Mouse (Mus musculus): Measurements from ENCODE around the gene Atp8a2. TPM values are rescaled to one million over a fixed set of nuclear protein-coding genes. Genes with fewer than 3 reads are reported as not detected.
"Not testable (repeated sequence)": the region's sequence is repeated elsewhere in the genome, so short reads cannot be mapped to it uniquely, and the experiment has no call there.

Gene Atp8a2
- total RNA-seq, 1 experiment from 2014 or later = 0.57 TPM

DNA sequence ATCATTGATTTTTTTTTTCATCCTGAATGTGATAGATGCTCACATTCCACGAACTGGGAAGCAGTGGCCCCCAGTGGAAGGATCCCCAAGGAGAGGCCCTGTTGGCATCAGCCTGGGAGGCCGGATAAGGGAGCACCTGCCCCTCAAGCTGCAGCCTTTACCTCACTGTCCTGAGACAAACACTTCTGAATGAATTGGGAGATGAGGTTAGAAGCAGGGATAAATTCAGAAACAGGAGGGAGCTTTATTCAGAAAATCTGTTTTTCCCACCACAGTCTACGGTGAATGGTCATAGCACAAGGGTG lies 376.9 kb downstream of the Atp8a2 start:
- ATAC-seq (replicated peaks; ENCODE audit: insufficient number of reproducible peaks, low FRiP score, low TSS enrichment, poor library complexity, severe bottlenecking) = no peak

DNA sequence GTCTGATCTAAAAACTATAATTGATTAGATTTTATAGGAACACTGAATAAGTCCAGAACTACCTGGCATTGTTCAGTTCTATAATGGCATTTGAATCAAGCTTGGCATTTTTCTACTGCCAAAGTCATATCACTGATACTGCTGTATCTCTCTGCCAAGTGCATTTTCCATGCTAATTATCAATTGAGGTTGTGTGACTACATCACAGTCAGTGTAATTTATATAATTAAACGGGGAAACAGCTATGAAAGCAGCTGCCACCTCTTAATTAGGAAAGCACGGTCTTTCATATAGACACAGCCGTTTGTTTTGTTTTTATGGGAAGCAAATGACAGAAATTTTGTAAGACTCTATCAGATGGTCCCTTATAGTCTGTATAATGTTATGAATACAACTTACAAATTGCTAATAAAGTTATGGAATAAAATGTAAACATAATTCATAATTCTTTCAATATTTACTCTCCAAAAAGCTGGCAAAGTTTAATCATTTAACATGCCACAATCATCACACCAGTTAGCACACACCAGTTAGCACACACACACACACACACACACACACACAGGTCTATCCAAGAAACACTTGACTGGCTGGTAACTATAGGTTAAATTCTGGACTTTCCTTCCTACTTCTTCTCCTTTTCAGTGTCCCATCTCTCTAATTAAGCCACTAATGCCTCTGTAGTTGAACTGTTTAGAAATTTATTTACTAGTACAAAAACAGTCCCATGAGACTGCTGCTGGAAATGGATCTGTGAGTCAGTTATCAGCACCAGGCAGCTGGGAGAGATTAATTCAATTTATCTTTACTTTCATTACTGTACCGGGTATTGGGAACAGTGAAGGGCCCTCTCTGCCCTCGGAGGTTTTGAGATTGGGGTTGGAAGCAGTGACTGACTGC lies 377.5 kb downstream of the Atp8a2 start:
- no peak for ATAC-seq (replicated peaks; ENCODE audit: insufficient number of reproducible peaks, low FRiP score, low TSS enrichment, poor library complexity, severe bottlenecking)

DNA sequence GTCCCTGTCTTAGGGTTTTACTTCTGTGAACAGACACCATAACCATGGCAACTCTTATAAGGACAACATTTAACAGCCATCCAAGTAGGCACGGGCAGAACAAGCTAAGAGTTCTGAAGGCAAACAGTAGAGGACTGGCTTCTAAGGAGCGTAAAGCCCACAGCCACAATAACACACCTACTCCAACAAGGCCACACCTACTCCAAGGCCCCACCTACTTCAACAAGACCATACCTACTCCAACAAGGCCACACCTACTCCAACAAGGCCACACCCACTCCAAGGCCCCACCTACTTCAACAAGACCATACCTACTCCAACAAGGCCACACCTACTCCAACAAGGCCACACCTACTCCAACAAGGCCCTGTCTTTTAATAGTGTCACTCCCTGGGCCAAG lies 386.7 kb downstream of the Atp8a2 start:
- ATAC-seq (replicated peaks; ENCODE audit: insufficient number of reproducible peaks, low FRiP score, low TSS enrichment, poor library complexity, severe bottlenecking) = not testable (repeated sequence)

DNA sequence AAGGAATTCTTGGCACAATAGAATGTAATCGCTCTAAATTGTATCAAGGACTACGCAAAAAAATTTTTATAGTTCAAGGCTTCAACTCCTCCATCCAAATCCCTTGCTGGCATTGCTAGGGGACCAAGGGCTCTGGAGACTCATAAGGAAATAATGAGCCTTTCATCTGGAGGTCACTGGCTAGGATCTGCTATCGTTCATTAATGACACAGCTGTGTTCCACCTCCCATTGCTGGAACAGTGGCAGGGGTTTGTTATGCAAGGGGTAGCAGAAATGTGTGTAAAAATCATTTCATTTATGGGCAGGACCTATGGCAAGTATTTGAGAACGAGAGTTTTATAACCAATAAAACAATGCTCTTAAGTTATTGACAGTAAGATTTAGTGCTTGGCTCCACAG lies 387.2 kb downstream of the Atp8a2 start:
- no peak for ATAC-seq (replicated peaks; ENCODE audit: insufficient number of reproducible peaks, low FRiP score, low TSS enrichment, poor library complexity, severe bottlenecking)

DNA sequence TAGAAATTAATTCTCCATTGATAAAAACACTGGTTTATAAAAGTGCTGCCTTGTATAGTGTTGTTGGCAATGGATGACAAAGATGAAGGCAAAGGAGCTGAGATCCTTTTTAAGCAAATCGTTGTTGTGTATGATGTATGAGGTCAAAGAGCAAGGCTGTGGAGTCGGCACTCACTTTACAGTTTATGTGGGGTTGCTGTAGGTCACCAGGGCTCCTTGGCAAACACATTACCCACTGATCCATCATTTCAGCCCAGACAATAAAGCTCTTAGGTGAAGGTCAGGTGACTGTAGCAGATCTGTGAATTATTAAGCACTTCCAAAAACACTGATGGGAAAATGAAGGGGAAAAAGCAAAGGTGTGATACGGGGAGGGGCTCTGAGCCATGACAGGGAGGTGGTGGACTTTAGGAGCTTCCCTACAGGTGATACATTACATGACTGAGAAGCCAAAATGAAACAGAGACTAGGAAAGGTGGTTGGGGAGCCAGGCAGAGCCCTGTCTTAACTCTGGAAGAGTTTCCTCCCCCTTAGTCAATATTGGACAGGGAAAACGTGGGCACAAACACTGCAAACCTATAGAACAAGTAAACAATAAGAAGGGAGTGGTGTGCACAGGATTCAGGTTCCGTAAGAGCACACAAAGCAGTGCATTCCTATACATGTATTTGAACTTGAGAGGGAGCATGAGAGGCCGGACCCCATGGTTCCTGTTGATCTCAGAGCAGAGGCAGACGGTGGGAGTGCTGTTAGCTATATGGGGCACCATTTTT lies 389.3 kb downstream of the Atp8a2 start:
- no peak for ATAC-seq (replicated peaks; ENCODE audit: insufficient number of reproducible peaks, low FRiP score, low TSS enrichment, poor library complexity, severe bottlenecking)

DNA sequence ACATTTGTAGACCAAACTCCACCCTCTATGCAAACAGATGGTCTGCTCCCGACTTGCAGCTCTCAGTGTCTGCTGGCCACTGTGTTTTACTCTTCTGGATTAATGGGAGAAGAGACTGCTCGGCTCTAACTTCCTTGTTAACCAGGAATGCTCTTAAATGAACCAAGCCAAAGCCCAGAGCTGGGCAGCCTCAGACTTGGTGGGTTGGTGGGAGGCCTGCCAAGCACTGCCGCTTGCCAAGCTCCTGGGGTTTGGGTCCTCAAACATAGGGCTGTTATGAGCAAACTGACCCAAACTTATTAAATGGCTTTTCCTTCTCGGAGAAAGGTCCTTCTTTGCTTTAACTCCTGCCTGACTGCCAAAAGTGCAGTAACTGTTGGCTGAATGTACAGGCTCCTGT lies 390.1 kb downstream of the Atp8a2 start:
- ATAC-seq (replicated peaks; ENCODE audit: insufficient number of reproducible peaks, low FRiP score, low TSS enrichment, poor library complexity, severe bottlenecking) = no peak

DNA sequence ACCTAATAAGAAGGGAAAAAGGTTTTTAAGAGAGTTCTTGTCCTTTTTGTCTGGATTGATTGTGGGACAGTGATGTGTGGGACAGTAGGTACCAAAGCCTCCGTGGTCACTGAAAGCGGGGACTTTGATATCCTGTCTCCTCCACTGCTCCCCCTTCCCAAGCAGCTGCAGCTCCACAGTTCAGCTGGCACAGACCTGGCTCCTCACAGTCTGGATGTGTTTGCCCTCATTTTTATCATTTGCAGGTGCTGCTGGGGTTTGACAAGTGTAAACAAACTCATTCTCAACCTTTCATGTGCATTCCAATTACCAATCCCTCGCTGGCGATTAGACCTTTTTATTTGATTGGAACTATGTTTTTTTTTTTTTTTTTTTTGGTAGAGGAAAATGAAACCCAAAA lies 390.8 kb downstream of the Atp8a2 start:
- no peak for ATAC-seq (replicated peaks; ENCODE audit: insufficient number of reproducible peaks, low FRiP score, low TSS enrichment, poor library complexity, severe bottlenecking)

DNA sequence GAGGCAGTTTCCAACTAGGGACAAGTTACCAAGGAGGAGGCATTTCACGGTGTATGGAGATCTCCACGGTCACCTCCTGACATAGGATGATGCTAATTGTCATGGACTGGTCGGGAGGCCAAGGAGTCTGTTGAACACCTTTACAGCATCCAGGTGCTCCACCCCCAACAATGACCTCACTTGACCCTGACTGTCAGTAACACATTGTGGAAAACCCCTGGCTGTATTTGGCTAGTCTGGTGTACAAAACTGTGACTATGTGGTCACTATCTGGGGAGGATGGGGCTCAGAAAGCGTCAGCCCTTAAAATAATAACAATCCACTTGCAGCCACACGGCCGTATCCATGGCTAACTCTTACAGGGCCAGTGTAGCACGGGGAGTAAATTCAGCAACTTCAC lies 391.3 kb downstream of the Atp8a2 start:
- ATAC-seq (replicated peaks; ENCODE audit: insufficient number of reproducible peaks, low FRiP score, low TSS enrichment, poor library complexity, severe bottlenecking) = no peak

DNA sequence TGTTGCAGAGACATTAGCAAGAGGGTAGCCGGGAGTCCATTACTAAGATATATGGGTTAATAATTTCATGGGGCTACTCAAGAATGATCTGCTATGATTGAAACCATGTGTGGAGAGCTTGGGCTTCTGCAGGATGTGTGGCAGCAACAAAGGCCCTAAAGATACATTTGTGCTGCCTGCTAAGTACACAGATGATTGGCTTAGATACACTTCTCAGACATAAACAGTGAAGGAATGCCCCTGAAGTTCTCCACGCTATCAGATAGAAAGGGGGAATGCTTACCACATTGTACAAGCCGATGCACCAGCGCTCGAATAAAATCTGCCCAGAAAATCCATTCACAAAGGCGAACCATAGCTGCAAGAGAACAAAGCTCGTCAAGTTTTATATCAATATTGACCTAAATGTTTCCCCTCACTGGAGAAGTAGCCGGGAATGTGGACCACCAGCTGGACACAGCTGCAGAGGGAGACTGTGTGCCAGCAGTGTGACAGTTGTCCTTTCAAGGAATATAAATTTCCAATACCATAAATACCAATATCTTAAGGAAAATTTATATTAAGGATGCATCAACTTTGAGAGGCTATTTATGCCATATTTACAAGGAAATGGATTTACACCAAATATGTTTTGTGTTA lies 394.9 kb downstream of the Atp8a2 start:
- ATAC-seq (replicated peaks; ENCODE audit: insufficient number of reproducible peaks, low FRiP score, low TSS enrichment, poor library complexity, severe bottlenecking) = no peak

DNA sequence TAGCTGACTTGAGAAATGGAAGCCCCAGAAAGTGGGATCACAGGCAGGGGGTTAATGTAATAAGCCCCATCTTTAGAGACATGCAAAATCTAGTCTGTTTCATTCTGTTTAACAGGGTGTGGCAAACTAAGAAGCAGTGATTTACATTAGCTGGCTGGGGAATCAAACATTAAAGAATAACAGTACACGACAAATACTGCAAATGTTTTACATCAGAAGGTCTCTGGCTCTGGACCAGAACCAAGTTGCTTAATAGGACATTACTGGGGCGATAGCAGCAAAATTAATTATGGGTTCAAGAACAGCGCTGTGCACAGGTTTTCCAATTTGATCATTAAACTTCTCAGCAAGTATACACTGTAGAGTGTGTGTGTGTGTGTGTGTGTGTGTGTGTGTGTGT lies 397.5 kb downstream of the Atp8a2 start:
- no peak for ATAC-seq (replicated peaks; ENCODE audit: insufficient number of reproducible peaks, low FRiP score, low TSS enrichment, poor library complexity, severe bottlenecking)

DNA sequence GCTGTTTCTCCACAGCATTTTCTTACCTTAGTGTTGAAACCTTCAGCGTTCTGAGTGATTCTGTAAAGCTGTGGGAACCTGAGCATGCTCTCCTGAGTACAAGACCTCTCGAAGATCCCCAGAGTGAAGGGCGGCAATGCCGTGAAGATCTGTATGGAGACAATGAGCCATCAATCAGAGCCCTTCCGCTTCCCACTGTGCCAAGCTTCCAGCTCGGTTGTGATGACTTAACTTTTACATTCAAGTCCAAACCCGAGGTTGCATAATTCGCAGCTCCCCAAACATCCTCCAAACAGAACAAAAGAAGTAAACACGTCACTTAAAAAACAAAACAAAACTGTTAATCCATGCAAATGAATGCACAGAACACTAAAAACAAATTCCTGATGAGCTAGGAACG lies 403.1 kb downstream of the Atp8a2 start:
- no peak for ATAC-seq (replicated peaks; ENCODE audit: insufficient number of reproducible peaks, low FRiP score, low TSS enrichment, poor library complexity, severe bottlenecking)

DNA sequence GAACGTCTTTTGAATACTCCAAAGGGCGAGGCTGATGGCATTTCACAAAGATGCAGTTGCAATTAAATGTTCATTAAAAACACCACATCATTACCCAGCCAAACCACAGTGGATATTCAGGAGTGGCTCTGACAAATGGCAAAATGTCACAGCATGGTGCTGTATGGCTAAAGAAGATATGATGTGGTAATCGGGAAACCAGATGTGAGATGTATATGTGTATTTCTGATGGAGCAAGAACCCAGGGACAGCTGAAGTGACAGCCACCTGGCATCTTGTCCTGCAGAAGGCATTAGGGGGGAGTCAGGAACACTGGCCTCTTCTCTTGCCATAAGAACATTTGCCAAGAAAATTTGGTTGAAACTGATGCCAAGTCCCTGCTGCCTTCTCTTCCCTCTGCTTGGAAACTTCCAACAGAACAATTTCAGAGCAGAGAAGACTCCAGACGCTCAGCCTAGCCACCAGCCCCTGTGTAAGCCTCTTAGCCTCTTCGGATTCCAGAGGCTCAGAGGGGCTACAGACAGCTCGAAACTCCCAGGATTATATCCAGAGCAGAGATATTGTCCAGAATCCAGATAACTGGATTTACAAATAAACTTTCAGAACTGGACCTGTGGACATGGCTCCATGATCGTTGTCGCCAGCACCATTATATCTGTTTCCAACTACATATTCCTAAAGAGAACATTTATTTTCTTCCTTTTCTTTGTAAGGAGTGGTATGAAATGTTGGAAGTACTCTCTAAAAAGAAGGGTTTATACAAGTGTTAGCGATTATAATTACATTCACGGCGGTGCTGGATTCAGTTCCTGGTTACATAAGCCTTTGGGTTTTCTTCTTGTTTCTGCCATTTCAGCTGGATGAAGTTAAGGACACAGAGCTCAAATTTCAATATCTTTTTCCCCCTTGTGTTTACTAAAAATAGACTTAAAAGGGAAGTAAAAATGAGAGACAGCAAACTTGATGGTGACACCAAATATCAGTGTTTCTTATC lies 413.3 kb downstream of the Atp8a2 start:
- ATAC-seq (replicated peaks; ENCODE audit: insufficient number of reproducible peaks, low FRiP score, low TSS enrichment, poor library complexity, severe bottlenecking) = no peak

DNA sequence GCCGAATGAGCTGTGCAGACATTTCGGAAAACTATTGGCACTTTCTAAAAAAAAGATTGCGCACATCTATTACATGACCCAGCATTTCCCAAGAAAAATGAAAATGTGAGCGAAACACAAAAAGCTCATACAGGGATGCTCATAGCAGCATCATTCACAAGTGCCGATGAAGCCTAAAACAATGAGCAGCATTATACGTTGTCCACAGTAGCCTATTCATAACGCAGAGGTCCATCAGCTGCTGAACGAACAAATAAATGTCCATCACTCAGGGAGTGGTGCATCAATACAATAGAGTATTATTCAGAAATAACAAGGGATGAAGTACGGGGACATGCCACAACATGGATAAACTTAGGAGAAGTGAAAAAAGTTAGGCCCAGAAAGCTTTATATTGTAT lies 416.6 kb downstream of the Atp8a2 start:
- ATAC-seq (replicated peaks; ENCODE audit: insufficient number of reproducible peaks, low FRiP score, low TSS enrichment, poor library complexity, severe bottlenecking) = no peak

DNA sequence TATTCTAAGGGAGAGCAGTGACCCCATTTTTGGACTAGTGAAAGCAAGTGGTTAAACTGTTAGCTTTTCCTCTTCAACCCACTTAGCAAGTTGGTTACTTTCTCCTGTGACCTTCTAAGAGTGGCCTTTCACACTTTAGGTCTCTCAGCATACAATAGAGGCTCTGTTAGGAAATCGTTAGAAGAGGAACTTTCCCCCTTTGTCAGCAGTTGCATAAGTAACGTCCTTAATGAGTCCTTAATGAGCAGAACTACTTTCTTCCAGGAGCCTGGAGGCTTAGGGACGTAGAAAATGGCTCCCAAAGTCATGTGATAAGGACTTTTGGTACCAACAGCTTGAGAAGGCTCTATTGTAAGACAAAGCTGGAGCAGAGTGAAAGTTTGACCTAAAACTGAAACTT lies 434.8 kb downstream of the Atp8a2 start:
- ATAC-seq (replicated peaks; ENCODE audit: insufficient number of reproducible peaks, low FRiP score, low TSS enrichment, poor library complexity, severe bottlenecking) = no peak

DNA sequence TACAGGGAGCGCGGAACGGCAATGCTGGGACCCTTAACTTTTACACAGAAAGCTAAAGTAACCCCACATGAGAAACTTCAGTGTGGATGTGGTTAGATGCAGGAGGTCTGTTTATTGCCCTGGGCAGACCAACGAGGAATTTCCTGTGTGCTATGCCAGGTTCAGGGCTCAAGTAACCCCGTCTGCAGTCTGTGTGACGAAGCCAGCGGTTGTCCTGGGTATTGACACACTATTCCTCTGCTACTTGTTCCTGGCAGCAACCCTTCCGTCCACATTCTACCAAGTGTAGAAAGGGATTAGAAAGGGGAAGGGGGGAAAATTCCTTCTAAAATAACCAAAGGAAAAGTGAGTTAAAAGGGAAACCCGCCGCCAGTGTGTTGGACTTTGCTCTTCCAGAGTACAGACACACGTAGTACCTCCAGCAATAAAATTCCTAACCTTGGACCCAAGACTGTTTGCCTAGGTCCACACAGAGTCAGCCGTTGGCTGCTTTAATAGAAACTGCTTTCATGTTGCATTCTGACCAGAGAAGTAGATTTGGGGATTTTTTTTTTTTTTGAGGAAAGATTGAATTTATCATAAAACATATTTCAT lies 437.0 kb downstream of the Atp8a2 start:
- no peak for ATAC-seq (replicated peaks; ENCODE audit: insufficient number of reproducible peaks, low FRiP score, low TSS enrichment, poor library complexity, severe bottlenecking)

DNA sequence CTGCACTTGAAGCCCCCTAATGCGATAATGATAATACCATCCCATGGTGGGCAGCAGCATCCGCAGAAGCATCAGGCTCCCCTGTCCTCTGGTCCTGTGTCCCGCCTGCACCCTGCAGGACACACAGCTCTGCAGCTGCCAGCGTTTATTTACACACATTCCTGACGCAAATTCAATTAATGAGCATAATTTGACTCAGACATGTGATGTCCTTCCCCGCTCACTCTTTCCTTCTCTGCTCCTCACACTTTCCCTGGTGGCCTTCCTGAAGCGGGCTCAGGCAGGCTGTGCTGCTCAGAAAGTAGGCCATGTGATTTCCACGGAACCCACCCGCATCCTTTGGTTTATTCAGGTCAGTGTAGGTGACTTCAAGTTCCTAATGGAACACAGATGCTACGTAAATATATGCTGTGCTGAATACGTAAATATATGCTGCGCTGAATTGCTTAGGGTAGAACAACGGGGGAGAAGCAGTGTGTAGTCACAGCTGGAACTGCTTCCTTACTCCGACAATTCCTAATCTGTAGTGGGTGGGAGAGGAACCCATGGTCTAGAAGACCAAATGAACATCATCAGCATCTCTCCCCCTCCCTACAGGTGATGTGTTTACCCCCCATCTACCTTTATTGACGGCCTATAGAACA lies 437.7 kb downstream of the Atp8a2 start:
- ATAC-seq (replicated peaks; ENCODE audit: insufficient number of reproducible peaks, low FRiP score, low TSS enrichment, poor library complexity, severe bottlenecking) = no peak

DNA sequence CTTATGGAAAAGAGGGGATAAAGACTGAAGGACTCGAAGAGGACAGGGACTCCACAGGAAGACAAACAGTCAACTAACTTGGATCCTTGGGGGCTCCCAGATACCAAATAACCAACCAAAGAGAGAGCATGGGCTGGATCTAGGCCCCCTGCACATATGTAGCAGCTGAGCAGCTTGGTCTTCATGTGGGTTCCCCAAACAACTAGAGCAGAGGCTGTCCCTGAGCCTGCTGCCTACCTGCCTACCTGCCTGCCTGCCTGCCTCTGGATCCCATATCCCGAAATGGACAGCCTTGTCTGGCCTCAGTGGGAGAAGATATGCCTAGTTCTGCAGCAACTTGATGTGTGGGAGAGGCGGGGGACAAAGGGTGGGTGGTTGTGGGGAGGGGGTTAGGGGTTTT lies 444.6 kb downstream of the Atp8a2 start:
- no peak for ATAC-seq (replicated peaks; ENCODE audit: insufficient number of reproducible peaks, low FRiP score, low TSS enrichment, poor library complexity, severe bottlenecking)

DNA sequence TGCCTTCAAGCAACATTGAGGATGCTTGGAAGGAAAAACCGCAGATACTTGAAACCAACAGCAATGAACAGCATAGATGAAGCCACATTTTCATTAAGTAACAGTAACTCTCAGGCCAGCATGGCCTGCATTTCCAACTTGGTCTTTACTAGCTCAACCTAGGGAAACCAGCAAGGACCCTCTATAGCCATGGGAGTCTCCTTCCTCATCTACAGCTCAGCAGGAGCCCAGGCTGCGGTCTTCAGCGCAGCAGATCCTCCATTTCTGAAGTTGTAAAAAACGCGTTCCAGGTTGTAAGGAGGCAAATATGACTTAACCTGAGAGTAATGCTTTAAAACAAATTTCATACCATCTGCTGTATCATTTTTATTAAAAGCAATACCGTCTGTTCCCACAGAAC lies 447.0 kb downstream of the Atp8a2 start:
- ATAC-seq (replicated peaks; ENCODE audit: insufficient number of reproducible peaks, low FRiP score, low TSS enrichment, poor library complexity, severe bottlenecking) = no peak
